Mouse (Mus musculus) heart, embryonic 13.5 days (tissue): Measurements from ENCODE around the gene Slc25a21. TPM values are rescaled to one million over a fixed set of nuclear protein-coding genes. Genes with fewer than 3 reads are reported as not detected.

Experiments used
- ATAC-seq: fragments of 200-750 bp; cut with Nextera tagmentation; 2 replicates; pipeline ENCODE4 v1.8.0; 2017; ENCODE audit warnings: moderate TSS enrichment; ENCODE audit not compliant: insufficient number of reproducible peaks, low FRiP score, low TSS enrichment; ENCODE audit errors: extremely low read depth
- H3K27ac ChIP-seq: fragments of 300-500 bp; sonication (generic); replicated peaks from 2 replicates; pipeline ENCODE4 v1.5.1; 2015; ENCODE audit warnings: moderate library complexity, mild to moderate bottlenecking, inconsistent platforms
- H3K27me3 ChIP-seq: fragments of 300-500 bp; sonication (generic); replicated peaks from 2 replicates; pipeline ENCODE4 v1.6.1; 2015; ENCODE audit warnings: mild to moderate bottlenecking, inconsistent platforms
- H3K36me3 ChIP-seq: fragments of 300-500 bp; sonication (generic); 2 replicates; pipeline ENCODE4 v1.6.1; 2015; ENCODE audit warnings: mild to moderate bottlenecking, inconsistent platforms
- H3K4me1 ChIP-seq: fragments of 300-500 bp; sonication (generic); 2 replicates; pipeline ENCODE4 v1.6.1; 2015; ENCODE audit warnings: inconsistent platforms
- H3K4me2 ChIP-seq: fragments of 300-500 bp; sonication (generic); 2 replicates; pipeline ENCODE4 v1.6.1; 2015; ENCODE audit warnings: inconsistent platforms, mild to moderate bottlenecking, moderate library complexity
- H3K4me3 ChIP-seq: fragments of 300-500 bp; sonication (generic); 2 replicates; pipeline ENCODE4 v1.5.1; 2015; ENCODE audit warnings: moderate library complexity, mild to moderate bottlenecking, inconsistent platforms
- H3K9ac ChIP-seq: fragments of 300-500 bp; sonication (generic); 2 replicates; pipeline ENCODE4 v1.6.1; 2015; ENCODE audit warnings: inconsistent platforms, mild to moderate bottlenecking, moderate library complexity
- H3K9me3 ChIP-seq: fragments of 300-500 bp; sonication (generic); 2 replicates; pipeline ENCODE4 v1.6.1; 2016; ENCODE audit warnings: inconsistent platforms
- WGBS: fragments of 180-500 bp; shearing (Covaris S2); methylation state at CpG from one replicate; pipeline ENCODE4 v1.1.7; 2015; ENCODE audit warnings: mixed read lengths; 5-methylcytosine and 5-hydroxymethylcytosine counted together
- polyA plus RNA-seq: library from polyadenylated mRNA; unstranded; fragments of >200 nt; fragmentation: Nextera tagmentation; extraction: Ambion mirVana; gene quantifications from 2 replicates; pipeline ENCODE4 v1.2.1, GENCODE M21; 2015

Slc25a21 gene
- polyA plus RNA-seq, 1 experiment from 2014 or later, result 0.68 TPM

- no peak for ATAC-seq
- no peaks in the 10 kb centered on the region for H3K4me1 ChIP-seq
- no peak overlapping the region for H3K9ac ChIP-seq
- H3K4me3 ChIP-seq, result no peak overlapping the region
- H3K36me3 ChIP-seq, result no peaks in the 10 kb centered on the region
- H3K9me3 ChIP-seq, result no peaks in the 10 kb centered on the region
- 37% methylated on average over 3 of the region's 3 CpGs for WGBS
- H3K27me3 ChIP-seq, result no peaks in the 10 kb centered on the region
- no peak overlapping the region for H3K4me2 ChIP-seq
- H3K27ac ChIP-seq, result no peak overlapping the region
Measured at GRCm38 (mm10) chr12:56804487-56804886, 392.8 kb downstream of the Slc25a21 start.

- ATAC-seq, result no peak
- 75% methylated on average over 6 of the region's 6 CpGs for WGBS
- H3K4me2 ChIP-seq, result no peak overlapping the region
- no peak overlapping the region for H3K9ac ChIP-seq
- H3K4me1 ChIP-seq, result no peaks in the 10 kb centered on the region
- H3K36me3 ChIP-seq, result no peaks in the 10 kb centered on the region
- H3K27me3 ChIP-seq, result no peaks in the 10 kb centered on the region
- no peak overlapping the region for H3K4me3 ChIP-seq
- H3K27ac ChIP-seq, result no peak overlapping the region
- H3K9me3 ChIP-seq, result no peaks in the 10 kb centered on the region
Measured at GRCm38 (mm10) chr12:56798641-56799415, 398.4 kb downstream of the Slc25a21 start.

- H3K4me2 ChIP-seq, result no peak overlapping the region
- H3K9me3 ChIP-seq, result no peaks in the 10 kb centered on the region
- no peaks in the 10 kb centered on the region for H3K27me3 ChIP-seq
- no peaks in the 10 kb centered on the region for H3K4me1 ChIP-seq
- WGBS, result 53% methylated on average over 4 of the region's 4 CpGs
- H3K36me3 ChIP-seq, result no peaks in the 10 kb centered on the region
- H3K4me3 ChIP-seq, result no peak overlapping the region
- H3K27ac ChIP-seq, result no peak overlapping the region
- no peak for ATAC-seq
- H3K9ac ChIP-seq, result no peak overlapping the region
Measured at GRCm38 (mm10) chr12:56789236-56789635, 408.0 kb downstream of the Slc25a21 start.

GRCm38 (mm10) chr12:56785250-56785649, 412.0 kb downstream of the Slc25a21 start:
- Histone ChIP-seq H3K36me3 (no peaks in the 10 kb centered on the region), H3K4me1 (no peaks in the 10 kb centered on the region), H3K4me2 (no peak overlapping the region), H3K9me3 (no peaks in the 10 kb centered on the region), H3K27me3 (no peaks in the 10 kb centered on the region), H3K4me3 (no peak overlapping the region), H3K9ac (no peak overlapping the region), H3K27ac (no peak overlapping the region)
- 81% methylated on average over 1 of the region's 1 CpGs for WGBS
- ATAC-seq, result no peak

GRCm38 (mm10) chr12:56781196-56781595, 416.1 kb downstream of the Slc25a21 start:
- Histone ChIP-seq H3K4me2 (no peak overlapping the region), H3K9ac (no peak overlapping the region), H3K36me3 (no peaks in the 10 kb centered on the region), H3K27me3 (no peaks in the 10 kb centered on the region), H3K4me3 (no peak overlapping the region), H3K9me3 (no peaks in the 10 kb centered on the region), H3K4me1 (no peaks in the 10 kb centered on the region), H3K27ac (no peak overlapping the region)
- 62% methylated on average over 5 of the region's 5 CpGs for WGBS
- ATAC-seq, result no peak

GRCm38 (mm10) chr12:56779621-56780020, 417.7 kb downstream of the Slc25a21 start:
- no peaks in the 10 kb centered on the region for H3K4me1 ChIP-seq
- 67% methylated on average over 3 of the region's 3 CpGs for WGBS
- no peaks in the 10 kb centered on the region for H3K9me3 ChIP-seq
- no peak overlapping the region for H3K4me2 ChIP-seq
- H3K4me3 ChIP-seq, result no peak overlapping the region
- no peak overlapping the region for H3K27ac ChIP-seq
- no peaks in the 10 kb centered on the region for H3K36me3 ChIP-seq
- H3K27me3 ChIP-seq, result no peaks in the 10 kb centered on the region
- no peak overlapping the region for H3K9ac ChIP-seq
- no peak for ATAC-seq

GRCm38 (mm10) chr12:56773941-56774340, 423.3 kb downstream of the Slc25a21 start:
- Histone ChIP-seq H3K9ac (no peak overlapping the region), H3K27ac (no peak overlapping the region), H3K4me1 (no peaks in the 10 kb centered on the region), H3K36me3 (no peaks in the 10 kb centered on the region), H3K4me3 (no peak overlapping the region), H3K27me3 (no peaks in the 10 kb centered on the region), H3K4me2 (no peak overlapping the region), H3K9me3 (no peaks in the 10 kb centered on the region)
- ATAC-seq, result no peak
- WGBS, result 79% methylated on average over 6 of the region's 6 CpGs

GRCm38 (mm10) chr12:56769421-56769820, 427.9 kb downstream of the Slc25a21 start:
- 80% methylated on average over 5 of the region's 5 CpGs for WGBS

GRCm38 (mm10) chr12:56767474-56767873, 429.8 kb downstream of the Slc25a21 start:
- ATAC-seq, result no peak
- Histone ChIP-seq H3K27me3 (no peaks in the 10 kb centered on the region), H3K9ac (no peak overlapping the region), H3K27ac (no peak overlapping the region), H3K4me1 (no peaks in the 10 kb centered on the region), H3K4me3 (no peak overlapping the region), H3K9me3 (no peaks in the 10 kb centered on the region), H3K36me3 (no peaks in the 10 kb centered on the region), H3K4me2 (no peak overlapping the region)
- WGBS, result 68% methylated on average over 6 of the region's 6 CpGs

More at GRCm38 (mm10) chr12:56769421-56769820, 427.9 kb downstream of the Slc25a21 start:
- no peaks in the 10 kb centered on the region for H3K4me1 ChIP-seq
- no peaks in the 10 kb centered on the region for H3K9me3 ChIP-seq
- no peak overlapping the region for H3K4me2 ChIP-seq
- no peak overlapping the region for H3K4me3 ChIP-seq
- no peak overlapping the region for H3K27ac ChIP-seq
- H3K27me3 ChIP-seq, result no peaks in the 10 kb centered on the region
- no peak for ATAC-seq
- H3K36me3 ChIP-seq, result no peaks in the 10 kb centered on the region
- no peak overlapping the region for H3K9ac ChIP-seq

GRCm38 (mm10) chr12:56737104-56737503, 460.2 kb downstream of the Slc25a21 start:
- no peaks in the 10 kb centered on the region for H3K27me3 ChIP-seq
- H3K9me3 ChIP-seq, result no peaks in the 10 kb centered on the region
- H3K4me1 ChIP-seq, result no peaks in the 10 kb centered on the region
- H3K27ac ChIP-seq, result no peak overlapping the region
- H3K36me3 ChIP-seq, result no peaks in the 10 kb centered on the region
- H3K4me3 ChIP-seq, result no peak overlapping the region
- no peak overlapping the region for H3K9ac ChIP-seq
- ATAC-seq, result no peak
- WGBS, result 54% methylated on average over 4 of the region's 4 CpGs
- no peak overlapping the region for H3K4me2 ChIP-seq

- Histone ChIP-seq H3K36me3 (no peaks in the 10 kb centered on the region), H3K4me3 (no peak overlapping the region), H3K4me1 (no peaks in the 10 kb centered on the region), H3K9me3 (no peaks in the 10 kb centered on the region), H3K27me3 (no peaks in the 10 kb centered on the region), H3K4me2 (no peak overlapping the region), H3K27ac (no peak overlapping the region), H3K9ac (no peak overlapping the region)
- ATAC-seq, result no peak
- WGBS, result 46% methylated on average over 4 of the region's 4 CpGs
Measured at GRCm38 (mm10) chr12:56727631-56728030, 469.6 kb downstream of the Slc25a21 start.

- no peak overlapping the region for H3K9ac ChIP-seq
Measured at GRCm38 (mm10) chr12:56718707-56719051, 478.6 kb downstream of the Slc25a21 start.

More at GRCm38 (mm10) chr12:56718707-56719051, 478.6 kb downstream of the Slc25a21 start:
- ATAC-seq, result no peak
- Histone ChIP-seq H3K4me3 (no peak overlapping the region), H3K27ac (no peak overlapping the region), H3K36me3 (no peaks in the 10 kb centered on the region), H3K9me3 (no peaks in the 10 kb centered on the region), H3K4me1 (no peaks in the 10 kb centered on the region), H3K4me2 (no peak overlapping the region), H3K27me3 (peaks cover 24% of the 10 kb centered on the region)
- 42% methylated on average over 6 of the region's 6 CpGs for WGBS
